ENCODE assay signal across 18 mouse cellular contexts in the genomic region with DNA sequence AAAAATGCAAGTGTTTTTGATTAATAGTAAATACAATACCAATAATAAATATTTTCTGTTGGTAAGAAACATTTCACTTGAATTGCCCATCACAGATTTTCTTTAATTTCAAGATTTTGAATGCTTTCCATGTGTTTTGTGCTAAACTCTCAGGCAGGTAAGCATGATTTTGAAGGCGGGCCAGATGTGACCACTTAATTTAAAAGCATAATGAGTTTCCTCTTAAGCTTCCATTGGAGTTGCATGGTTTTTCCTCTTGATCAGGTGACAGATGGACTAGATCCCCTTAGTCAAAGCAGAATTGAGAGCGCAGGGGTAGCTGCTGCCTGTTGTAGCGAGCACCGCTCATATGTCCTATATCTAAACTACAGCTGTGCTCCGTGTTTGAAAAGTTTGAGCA. TPM values are rescaled to one million over a fixed set of nuclear protein-coding genes. Genes with fewer than 3 reads are reported as not detected.
"Had no signal": no experiment of that assay in that cellular context is flagged by ENCODE, and none has a peak within 500 bp of the region (broad histone marks: within the 10 kb centered on the region; RNA-seq: fewer than 3 reads in every experiment).

A gene (plus strand): TSS at position 301 of the 400 bp plus-strand sequence.

- H3K27ac ChIP-seq: embryonic facial prominence, embryonic 10.5 days; embryonic facial prominence, embryonic 12.5 days; embryonic facial prominence, embryonic 13.5 days; embryonic facial prominence, embryonic 15.5 days; forebrain, embryonic 10.5 days; forebrain, embryonic 12.5 days; forebrain, embryonic 13.5 days; forebrain, embryonic 15.5 days; gastrocnemius, adult 2 months; heart, adult 2 months had no signal

- H3K9ac ChIP-seq: embryonic facial prominence, embryonic 12.5 days; embryonic facial prominence, embryonic 13.5 days; embryonic facial prominence, embryonic 15.5 days; forebrain, embryonic 12.5 days; forebrain, embryonic 13.5 days; forebrain, embryonic 15.5 days; forebrain, postnatal 0 days had no signal

- H3K4me2 ChIP-seq: embryonic facial prominence, embryonic 12.5 days; embryonic facial prominence, embryonic 13.5 days; embryonic facial prominence, embryonic 15.5 days; forebrain, embryonic 12.5 days; forebrain, embryonic 13.5 days; forebrain, embryonic 15.5 days had no signal

- H3K27me3 ChIP-seq: embryonic facial prominence, embryonic 12.5 days; embryonic facial prominence, embryonic 13.5 days; embryonic facial prominence, embryonic 15.5 days; forebrain, embryonic 12.5 days; forebrain, embryonic 13.5 days; forebrain, embryonic 15.5 days had no signal

- H3K9me3 ChIP-seq: embryonic facial prominence, embryonic 10.5 days; embryonic facial prominence, embryonic 12.5 days; embryonic facial prominence, embryonic 13.5 days; embryonic facial prominence, embryonic 15.5 days; forebrain, embryonic 10.5 days; forebrain, embryonic 12.5 days; forebrain, embryonic 13.5 days; forebrain, embryonic 15.5 days had no signal

- H3K4me3 ChIP-seq: embryonic facial prominence, embryonic 10.5 days; embryonic facial prominence, embryonic 12.5 days; embryonic facial prominence, embryonic 13.5 days; embryonic facial prominence, embryonic 15.5 days; erythroblast, embryonic 14.5 days; forebrain, embryonic 10.5 days; forebrain, embryonic 12.5 days; forebrain, embryonic 13.5 days; forebrain, embryonic 15.5 days; gastrocnemius, adult 2 months; heart, adult 2 months had no signal

- H3K36me3 ChIP-seq: embryonic facial prominence, embryonic 10.5 days; embryonic facial prominence, embryonic 12.5 days; embryonic facial prominence, embryonic 13.5 days; embryonic facial prominence, embryonic 15.5 days; forebrain, embryonic 10.5 days; forebrain, embryonic 12.5 days; forebrain, embryonic 15.5 days had no signal

- H3K4me1 ChIP-seq: embryonic facial prominence, embryonic 10.5 days; embryonic facial prominence, embryonic 12.5 days; embryonic facial prominence, embryonic 13.5 days; embryonic facial prominence, embryonic 15.5 days; forebrain, embryonic 10.5 days; forebrain, embryonic 12.5 days; forebrain, embryonic 13.5 days; forebrain, embryonic 15.5 days had no signal

- ATAC-seq: forebrain, embryonic 13.5 days; forebrain, embryonic 14.5 days; forebrain, embryonic 15.5 days; forebrain, embryonic 16.5 days; forebrain, postnatal 0 days had no signal

RNA-seq across cellular contexts. Expression of the gene that starts here (rescaled TPM):
- polyA plus RNA-seq: cortical plate, adult 2 months; embryonic facial prominence, embryonic 13.5 days; embryonic facial prominence, embryonic 14.5 days; embryonic facial prominence, embryonic 15.5 days; erythroblast, embryonic 14.5 days; forebrain, embryonic 10.5 days; forebrain, embryonic 11.5 days; forebrain, embryonic 12.5 days; forebrain, embryonic 13.5 days; forebrain, embryonic 14.5 days; forebrain, embryonic 15.5 days; forebrain, embryonic 16.5 days; forebrain, postnatal 0 days; frontal cortex, adult 2 months had no signal
